Mouse (Mus musculus): Measurements from ENCODE around the gene Rdh8.
"Not testable (repeated sequence)": the region's sequence is repeated elsewhere in the genome, so short reads cannot be mapped to it uniquely, and the experiment has no call there.

The Rdh8 gene

GRCm38 (mm10) chr9:20818236-20818635, at the start of gene Rdh8:
Rdh8 (plus strand) TSS chr9:20818503.
- no peak for DNase-seq (ENCODE audit: low spot score)

GRCm38 (mm10) chr9:20781286-20781685, 37.0 kb upstream of the Rdh8 start:
- no peak for DNase-seq (ENCODE audit: low spot score)

- DNase-seq (ENCODE audit: low spot score), result no peak
Measured at GRCm38 (mm10) chr9:20785055-20785454, 33.2 kb upstream of the Rdh8 start.

GRCm38 (mm10) chr9:20787992-20788391, 30.3 kb upstream of the Rdh8 start:
- DNase-seq (ENCODE audit: low spot score), result no peak

GRCm38 (mm10) chr9:20789651-20790050, 28.7 kb upstream of the Rdh8 start:
- no peak for DNase-seq (ENCODE audit: low spot score)

GRCm38 (mm10) chr9:20790345-20790744, 28.0 kb upstream of the Rdh8 start:
- peak; percentile 18 for DNase-seq (ENCODE audit: low spot score)

GRCm38 (mm10) chr9:20794108-20794806, 24.0 kb upstream of the Rdh8 start:
- DNase-seq (ENCODE audit: low spot score), result peak; percentile 8

- DNase-seq (ENCODE audit: low spot score), result peak; percentile 45
Measured at GRCm38 (mm10) chr9:20804266-20805158, 13.8 kb upstream of the Rdh8 start.

- DNase-seq (ENCODE audit: low spot score), result no peak
Measured at GRCm38 (mm10) chr9:20805159-20805495, 13.2 kb upstream of the Rdh8 start.

- no peak for DNase-seq (ENCODE audit: low spot score)
Measured at GRCm38 (mm10) chr9:20805706-20806105, 12.6 kb upstream of the Rdh8 start.

- DNase-seq (ENCODE audit: low spot score), result no peak
Measured at GRCm38 (mm10) chr9:20810271-20810670, 8.0 kb upstream of the Rdh8 start.

GRCm38 (mm10) chr9:20810773-20811172, 7.5 kb upstream of the Rdh8 start:
- DNase-seq (ENCODE audit: low spot score), result no peak

- peak; percentile 74 for DNase-seq (ENCODE audit: low spot score)
Measured at GRCm38 (mm10) chr9:20812537-20813271, 5.6 kb upstream of the Rdh8 start.

- peak; percentile 87 for DNase-seq (ENCODE audit: low spot score)
Measured at GRCm38 (mm10) chr9:20814521-20815272, 3.6 kb upstream of the Rdh8 start, which contains the start of gene Col5a3. Col5a3 (minus strand) TSS chr9:20815067.

GRCm38 (mm10) chr9:20820001-20820400, 1.7 kb downstream of the Rdh8 start:
- DNase-seq (ENCODE audit: low spot score), result no peak

GRCm38 (mm10) chr9:20822821-20823220, 4.5 kb downstream of the Rdh8 start:
- DNase-seq (ENCODE audit: low spot score), result no peak

- DNase-seq (ENCODE audit: low spot score), result no peak
Measured at GRCm38 (mm10) chr9:20825781-20826180, 7.5 kb downstream of the Rdh8 start.

GRCm38 (mm10) chr9:20828127-20828526, 9.8 kb downstream of the Rdh8 start:
- no peak for DNase-seq (ENCODE audit: low spot score)

- peak; percentile 95 for DNase-seq (ENCODE audit: low spot score)
Measured at GRCm38 (mm10) chr9:20830901-20831643, 12.8 kb downstream of the Rdh8 start.

- DNase-seq (ENCODE audit: low spot score), result no peak
Measured at GRCm38 (mm10) chr9:20834881-20835280, 16.6 kb downstream of the Rdh8 start.

- not testable (repeated sequence) for DNase-seq (ENCODE audit: low spot score)
Measured at GRCm38 (mm10) chr9:20835431-20835954, 17.2 kb downstream of the Rdh8 start.
